Mouse (Mus musculus): ENCODE measurements around the gene Slc30a7. TPM values are rescaled to one million over a fixed set of nuclear protein-coding genes. Genes with fewer than 3 reads are reported as not detected.

Slc30a7 gene
- polyA plus RNA-seq, 1 experiment from 2014 or later: 34.6 TPM

DNA sequence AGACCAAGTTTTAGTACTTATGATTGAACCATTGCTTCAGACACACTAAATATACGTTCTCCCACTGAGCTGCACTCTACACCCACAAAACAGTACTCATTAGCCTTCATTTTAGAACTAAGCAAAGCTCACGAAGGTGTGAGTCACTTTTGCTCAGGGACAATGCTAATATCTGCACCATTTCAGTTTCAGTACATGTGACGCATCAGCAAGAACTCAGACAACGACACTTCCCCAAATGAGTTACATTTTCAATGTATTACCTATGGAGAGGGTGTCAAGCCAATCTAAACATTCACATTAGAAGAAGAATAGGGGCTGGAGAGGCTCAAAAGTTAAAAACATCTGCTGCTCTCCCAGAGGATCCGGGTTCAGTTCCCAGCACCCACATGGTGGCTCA lies 10.3 kb downstream of the Slc30a7 start:
- peaks cover 24% of the 10 kb centered on the region for H3K36me3 ChIP-seq (ENCODE audit: control insufficient read depth, insufficient read depth, low read length)
- H3K9me3 ChIP-seq (ENCODE audit: control insufficient read depth, low read length): peaks cover 5% of the 10 kb centered on the region
- H3K4me2 ChIP-seq (ENCODE audit: low read depth, low read length): no peak overlapping the region
- H3K4me3 ChIP-seq (ENCODE audit: low read length): no peak overlapping the region
- ATAC-seq (ENCODE audit: low read depth): no peak
- no peaks in the 10 kb centered on the region for H3K4me1 ChIP-seq (replicated peaks; ENCODE audit: control insufficient read depth, insufficient read depth, low read length)
- WGBS: 83% methylated on average over 5 of the region's 5 CpGs
- no peaks in the 10 kb centered on the region for H3K27me3 ChIP-seq (ENCODE audit: control insufficient read depth, insufficient read depth, low read depth, low read length)
- no peak overlapping the region for H3K9ac ChIP-seq (ENCODE audit: low read length)
- H3K27ac ChIP-seq (ENCODE audit: low read length): no peak overlapping the region

DNA sequence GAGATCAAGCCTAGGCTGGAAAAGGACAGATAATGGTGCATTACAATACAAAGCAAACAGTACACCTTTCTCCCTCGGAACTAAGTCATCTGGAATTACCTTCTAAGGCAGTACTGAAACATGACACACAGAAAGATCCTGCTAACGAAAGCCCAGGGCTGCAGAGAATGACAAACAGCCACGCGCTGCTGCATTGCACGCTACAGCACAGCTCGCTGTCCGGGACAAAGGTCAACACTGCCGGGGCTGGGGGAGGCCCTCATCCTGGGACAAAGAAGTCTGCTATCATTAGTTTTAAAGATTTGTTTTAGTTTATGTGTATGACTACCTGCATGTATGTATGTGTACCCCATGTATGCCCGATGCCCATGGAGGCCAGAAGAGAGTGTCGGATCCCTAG lies 14.2 kb downstream of the Slc30a7 start:
- WGBS: 76% methylated on average over 10 of the region's 10 CpGs
- no peak overlapping the region for H3K4me3 ChIP-seq (ENCODE audit: low read length)
- no peak for ATAC-seq (ENCODE audit: low read depth)
- 0 out of 2 replicates have a peak, but pooled peaks cover 2% of the 10 kb centered on the region for H3K4me1 ChIP-seq (replicated peaks; ENCODE audit: control insufficient read depth, insufficient read depth, low read length)
- no peak overlapping the region for H3K27ac ChIP-seq (ENCODE audit: low read length)
- H3K4me2 ChIP-seq (ENCODE audit: low read depth, low read length): no peak overlapping the region
- H3K27me3 ChIP-seq (ENCODE audit: control insufficient read depth, insufficient read depth, low read depth, low read length): no peaks in the 10 kb centered on the region
- peaks cover 16% of the 10 kb centered on the region for H3K36me3 ChIP-seq (ENCODE audit: control insufficient read depth, insufficient read depth, low read length)
- H3K9me3 ChIP-seq (ENCODE audit: control insufficient read depth, low read length): peaks cover 2% of the 10 kb centered on the region
- H3K9ac ChIP-seq (ENCODE audit: low read length): no peak overlapping the region

DNA sequence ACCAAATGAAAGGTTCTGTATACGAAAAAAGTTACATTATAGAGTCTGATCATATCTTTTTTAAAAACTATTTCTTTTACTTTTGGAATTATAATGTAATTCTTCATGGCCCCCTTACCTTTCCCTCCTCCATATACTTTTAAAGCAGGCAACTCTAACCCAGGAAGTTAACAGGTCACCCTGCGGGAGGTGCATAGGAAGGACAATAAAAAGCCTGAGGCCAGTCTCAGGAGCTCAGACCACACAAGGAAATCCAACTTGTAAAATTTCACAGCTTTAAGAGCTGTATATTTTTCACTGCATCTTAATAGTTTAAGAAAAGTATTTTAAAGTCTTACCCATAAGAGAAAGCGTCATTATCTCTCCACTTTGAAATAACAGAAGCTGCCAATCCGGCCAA lies 14.6 kb downstream of the Slc30a7 start:
- no peak for ATAC-seq (ENCODE audit: low read depth)

DNA sequence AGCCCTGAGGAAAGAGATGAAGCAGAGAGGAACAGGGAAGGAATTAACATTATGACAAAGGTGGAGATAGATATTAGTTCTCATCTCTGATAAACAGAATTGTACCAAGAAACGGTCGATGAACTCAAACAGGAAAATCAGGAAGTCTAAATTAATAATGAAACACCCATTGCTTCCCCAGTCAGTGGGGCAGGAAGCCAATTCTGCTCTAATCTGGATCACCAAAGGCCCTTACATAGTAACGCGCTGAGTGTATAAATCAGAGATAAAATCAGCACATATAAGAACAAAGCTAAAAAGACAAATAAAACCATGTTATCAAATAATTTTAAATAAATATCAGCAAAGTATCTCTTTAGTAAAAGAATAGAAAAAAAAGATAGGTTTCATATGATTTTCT lies 15.1 kb downstream of the Slc30a7 start:
- Histone ChIP-seq H3K9ac (ENCODE audit: low read length) (no peak overlapping the region), H3K4me2 (ENCODE audit: low read depth, low read length) (no peak overlapping the region), H3K36me3 (ENCODE audit: control insufficient read depth, insufficient read depth, low read length) (peaks cover 13% of the 10 kb centered on the region), H3K9me3 (ENCODE audit: control insufficient read depth, low read length) (no peaks in the 10 kb centered on the region), H3K4me3 (ENCODE audit: low read length) (no peak overlapping the region), H3K4me1 (replicated peaks; ENCODE audit: control insufficient read depth, insufficient read depth, low read length) (0 out of 2 replicates have a peak, but pooled peaks cover 2% of the 10 kb centered on the region), H3K27ac (ENCODE audit: low read length) (no peak overlapping the region), H3K27me3 (ENCODE audit: control insufficient read depth, insufficient read depth, low read depth, low read length) (no peaks in the 10 kb centered on the region)
- ATAC-seq (ENCODE audit: low read depth): no peak
- 51% methylated on average over 4 of the region's 4 CpGs for WGBS

More for the DNA sequence above, 14.6 kb downstream of the Slc30a7 start:
- H3K9me3 ChIP-seq (ENCODE audit: control insufficient read depth, low read length): no peaks in the 10 kb centered on the region
- no peak overlapping the region for H3K27ac ChIP-seq (ENCODE audit: low read length)
- H3K4me3 ChIP-seq (ENCODE audit: low read length): no peak overlapping the region
- 82% methylated on average over 4 of the region's 4 CpGs for WGBS
- H3K27me3 ChIP-seq (ENCODE audit: control insufficient read depth, insufficient read depth, low read depth, low read length): no peaks in the 10 kb centered on the region
- H3K4me2 ChIP-seq (ENCODE audit: low read depth, low read length): no peak overlapping the region
- H3K9ac ChIP-seq (ENCODE audit: low read length): no peak overlapping the region
- H3K36me3 ChIP-seq (ENCODE audit: control insufficient read depth, insufficient read depth, low read length): peaks cover 13% of the 10 kb centered on the region
- H3K4me1 ChIP-seq (replicated peaks; ENCODE audit: control insufficient read depth, insufficient read depth, low read length): 0 out of 2 replicates have a peak, but pooled peaks cover 2% of the 10 kb centered on the region

DNA sequence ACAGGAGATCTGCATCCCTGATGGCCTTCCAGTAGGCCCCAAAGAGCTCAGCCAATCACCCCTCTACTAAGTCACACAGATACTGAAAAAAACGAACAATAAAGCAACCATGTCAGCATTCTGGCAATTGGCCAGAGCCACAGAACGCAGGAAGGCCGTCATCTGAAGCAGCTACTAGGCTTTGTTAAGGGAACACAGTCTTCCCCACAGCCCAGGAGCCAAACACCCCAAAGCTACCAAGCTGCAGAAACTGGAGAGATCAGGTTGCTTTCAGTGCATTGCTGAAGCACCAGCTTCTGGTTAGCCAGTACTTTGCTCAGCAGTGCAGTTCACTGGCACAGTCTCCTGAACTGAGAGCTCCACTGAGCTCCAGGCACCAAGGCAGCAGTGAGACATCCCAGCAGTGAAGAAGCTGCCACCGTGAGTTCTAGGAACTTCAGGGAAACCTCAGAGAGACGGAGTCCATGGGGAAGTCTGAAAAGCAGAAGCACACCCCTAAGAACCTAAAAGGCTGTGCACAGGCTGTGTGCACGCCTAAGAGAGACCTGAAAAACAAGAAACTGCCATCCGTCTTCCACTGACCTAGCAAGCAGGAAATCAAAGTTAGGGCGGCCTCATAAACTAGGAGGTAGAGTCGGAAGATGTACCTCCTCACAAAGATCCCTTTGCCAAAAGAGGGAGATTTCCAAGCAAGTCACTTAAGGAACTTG lies 21.9 kb downstream of the Slc30a7 start:
- Histone ChIP-seq H3K27ac (ENCODE audit: low read length) (no peak overlapping the region), H3K4me3 (ENCODE audit: low read length) (no peak overlapping the region), H3K36me3 (ENCODE audit: control insufficient read depth, insufficient read depth, low read length) (peaks cover 27% of the 10 kb centered on the region), H3K4me2 (ENCODE audit: low read depth, low read length) (no peak overlapping the region), H3K4me1 (replicated peaks; ENCODE audit: control insufficient read depth, insufficient read depth, low read length) (no peaks in the 10 kb centered on the region), H3K9ac (ENCODE audit: low read length) (no peak overlapping the region; the same call in 1 of the 2 replicates), H3K9me3 (ENCODE audit: control insufficient read depth, low read length) (no peaks in the 10 kb centered on the region), H3K27me3 (ENCODE audit: control insufficient read depth, insufficient read depth, low read depth, low read length) (no peaks in the 10 kb centered on the region)
- WGBS: 65% methylated on average over 9 of the region's 9 CpGs
- ATAC-seq (ENCODE audit: low read depth): no peak

DNA sequence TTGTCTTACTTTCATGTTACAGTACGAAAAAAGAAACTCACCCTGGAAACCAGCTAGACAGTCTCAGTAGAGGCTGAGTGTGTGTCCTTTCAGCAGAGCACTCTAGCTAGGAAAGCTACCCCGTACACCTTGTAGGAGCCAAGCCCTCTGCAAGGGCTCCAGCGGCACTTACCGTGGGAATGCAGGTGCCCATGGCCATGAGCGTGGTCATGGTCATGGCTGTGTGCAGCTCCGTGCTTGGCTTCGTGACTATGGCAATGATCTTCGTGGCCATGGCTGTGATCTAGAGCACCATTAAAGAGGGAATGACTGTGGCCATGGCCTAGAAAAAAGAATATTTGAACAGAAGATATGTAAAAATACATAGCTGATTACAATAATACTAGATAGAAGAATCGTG lies 22.6 kb downstream of the Slc30a7 start:
- WGBS: 93% methylated on average over 9 of the region's 9 CpGs

DNA sequence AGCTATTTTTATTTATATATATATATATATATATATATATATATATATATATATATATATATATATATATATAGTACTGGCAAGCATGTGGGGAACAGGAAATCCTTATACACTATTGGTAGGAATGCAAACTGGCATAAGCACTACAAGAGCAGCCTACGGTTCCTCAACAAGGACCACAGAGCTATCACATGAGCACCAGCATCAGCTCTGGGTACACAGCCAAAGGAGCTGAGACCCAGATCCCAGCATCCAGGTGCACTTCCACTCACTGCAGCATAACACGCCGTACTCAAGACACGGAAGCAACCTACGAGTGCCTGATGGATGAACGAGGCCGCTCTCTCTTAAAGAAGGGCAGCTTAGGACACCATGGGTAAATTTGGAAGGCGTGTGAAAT lies 24.0 kb downstream of the Slc30a7 start:
- H3K9me3 ChIP-seq (ENCODE audit: control insufficient read depth, low read length): no peaks in the 10 kb centered on the region
- H3K4me1 ChIP-seq (replicated peaks; ENCODE audit: control insufficient read depth, insufficient read depth, low read length): no peaks in the 10 kb centered on the region
- no peak overlapping the region for H3K27ac ChIP-seq (ENCODE audit: low read length)
- H3K4me2 ChIP-seq (ENCODE audit: low read depth, low read length): no peak overlapping the region
- no peak overlapping the region for H3K9ac ChIP-seq (ENCODE audit: low read length)
- no peaks in the 10 kb centered on the region for H3K27me3 ChIP-seq (ENCODE audit: control insufficient read depth, insufficient read depth, low read depth, low read length)
- ATAC-seq (ENCODE audit: low read depth): no peak
- 93% methylated on average over 8 of the region's 8 CpGs for WGBS
- no peak overlapping the region for H3K4me3 ChIP-seq (ENCODE audit: low read length)
- H3K36me3 ChIP-seq (ENCODE audit: control insufficient read depth, insufficient read depth, low read length): peaks cover 20% of the 10 kb centered on the region

More for the DNA sequence above, 22.6 kb downstream of the Slc30a7 start:
- H3K27ac ChIP-seq (ENCODE audit: low read length): no peak overlapping the region
- no peaks in the 10 kb centered on the region for H3K27me3 ChIP-seq (ENCODE audit: control insufficient read depth, insufficient read depth, low read depth, low read length)
- no peak overlapping the region for H3K4me2 ChIP-seq (ENCODE audit: low read depth, low read length)
- no peaks in the 10 kb centered on the region for H3K9me3 ChIP-seq (ENCODE audit: control insufficient read depth, low read length)
- no peak overlapping the region for H3K9ac ChIP-seq (ENCODE audit: low read length)
- no peaks in the 10 kb centered on the region for H3K4me1 ChIP-seq (replicated peaks; ENCODE audit: control insufficient read depth, insufficient read depth, low read length)
- H3K36me3 ChIP-seq (ENCODE audit: control insufficient read depth, insufficient read depth, low read length): peaks cover 20% of the 10 kb centered on the region
- no peak overlapping the region for H3K4me3 ChIP-seq (ENCODE audit: low read length)
- no peak for ATAC-seq (ENCODE audit: low read depth)

DNA sequence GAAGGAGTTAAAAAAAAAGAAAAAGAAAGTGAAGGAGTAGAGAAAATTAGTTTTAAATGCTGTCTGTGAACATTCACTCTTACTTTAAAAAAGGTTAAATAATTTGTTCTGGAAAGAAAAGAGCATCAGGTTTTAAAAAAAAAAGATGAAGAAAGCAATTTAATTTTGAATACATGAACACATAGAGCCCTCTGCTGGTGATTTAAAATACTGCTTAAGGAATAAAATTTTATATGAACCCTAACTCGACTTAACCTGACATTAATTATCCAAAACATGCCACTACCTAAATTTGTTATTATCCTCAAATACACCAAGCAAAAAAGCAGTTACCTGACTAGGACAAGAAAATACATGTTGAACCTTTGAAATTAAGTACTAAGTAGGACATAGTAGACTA lies 28.2 kb downstream of the Slc30a7 start:
- Histone ChIP-seq H3K27me3 (ENCODE audit: control insufficient read depth, insufficient read depth, low read depth, low read length) (no peaks in the 10 kb centered on the region), H3K9ac (ENCODE audit: low read length) (no peak overlapping the region), H3K4me1 (replicated peaks; ENCODE audit: control insufficient read depth, insufficient read depth, low read length) (no peaks in the 10 kb centered on the region), H3K27ac (ENCODE audit: low read length) (no peak overlapping the region), H3K36me3 (ENCODE audit: control insufficient read depth, insufficient read depth, low read length) (peaks cover 20% of the 10 kb centered on the region), H3K9me3 (ENCODE audit: control insufficient read depth, low read length) (no peaks in the 10 kb centered on the region), H3K4me3 (ENCODE audit: low read length) (no peak overlapping the region), H3K4me2 (ENCODE audit: low read depth, low read length) (no peak overlapping the region)
- ATAC-seq (ENCODE audit: low read depth): no peak
- WGBS: 7% methylated on average over 1 of the region's 1 CpGs

DNA sequence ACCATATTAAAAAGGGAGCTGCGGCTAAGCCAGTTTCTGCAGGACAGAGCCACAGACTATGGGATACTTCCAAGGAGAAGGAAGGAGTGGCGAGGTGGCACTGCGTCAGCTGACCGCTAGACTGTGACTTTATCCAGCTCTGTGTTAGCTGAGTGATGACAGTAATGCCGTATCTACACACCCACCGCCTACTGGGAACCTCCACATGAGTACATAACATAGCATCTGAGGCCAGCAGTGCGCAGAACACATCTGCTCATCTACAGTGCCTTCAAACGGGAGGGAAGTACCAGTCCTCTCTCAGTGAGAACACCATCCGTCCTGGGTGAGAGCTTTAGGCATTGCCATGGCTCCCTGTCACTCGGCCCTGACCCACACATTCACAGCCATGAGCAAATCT lies 32.2 kb downstream of the Slc30a7 start:
- H3K27ac ChIP-seq (ENCODE audit: low read length): no peak overlapping the region
- 94% methylated on average over 10 of the region's 10 CpGs for WGBS
- ATAC-seq (ENCODE audit: low read depth): no peak
- no peak overlapping the region for H3K9ac ChIP-seq (ENCODE audit: low read length)
- H3K9me3 ChIP-seq (ENCODE audit: control insufficient read depth, low read length): no peaks in the 10 kb centered on the region
- H3K4me1 ChIP-seq (replicated peaks; ENCODE audit: control insufficient read depth, insufficient read depth, low read length): no peaks in the 10 kb centered on the region
- H3K4me3 ChIP-seq (ENCODE audit: low read length): no peak overlapping the region
- H3K4me2 ChIP-seq (ENCODE audit: low read depth, low read length): no peak overlapping the region
- peaks cover 19% of the 10 kb centered on the region for H3K36me3 ChIP-seq (ENCODE audit: control insufficient read depth, insufficient read depth, low read length)
- H3K27me3 ChIP-seq (ENCODE audit: control insufficient read depth, insufficient read depth, low read depth, low read length): no peaks in the 10 kb centered on the region

Measured in lung, embryonic 16.5 days (tissue).